In the genomic region with DNA sequence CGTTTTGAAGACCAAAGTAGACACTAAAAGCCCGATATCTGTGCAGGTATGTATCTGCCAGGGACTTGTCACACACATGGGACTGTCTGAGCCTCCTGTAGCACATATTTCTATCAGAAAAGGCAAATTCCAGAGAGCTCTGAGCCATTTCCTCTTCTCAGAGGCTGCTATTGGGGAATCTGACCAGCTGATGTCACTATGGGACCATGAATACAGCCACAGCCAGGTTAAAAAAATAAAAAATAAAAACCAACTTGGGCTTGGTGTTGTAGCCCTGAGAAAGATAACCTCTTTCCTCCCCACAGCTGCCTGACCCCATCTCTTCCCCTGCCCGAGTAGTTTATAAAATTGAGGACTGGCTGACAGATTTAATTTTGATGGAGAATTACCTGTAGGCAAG, we compare ENCODE assay signal across 8 mouse cellular contexts. TPM values are rescaled to one million over a fixed set of nuclear protein-coding genes. Genes with fewer than 3 reads are reported as not detected.
DNase-seq lines count a peak whose midpoint lies in the region; ATAC-seq and TF ChIP-seq lines count a peak whose summit lies in the region.

No protein-coding gene starts in this region.

- H3K4me1 ChIP-seq in limb, embryonic 14.5 days (ENCODE audit: control insufficient read depth, insufficient read depth, low read length) = no peaks in the 10 kb centered on the region

- H3K36me3 ChIP-seq in limb, embryonic 14.5 days (ENCODE audit: control insufficient read depth, insufficient read depth, low read length) = no peaks in the 10 kb centered on the region

- WGBS in limb, embryonic 14.5 days = 48% methylated on average over 3 of the region's 3 CpGs

- H3K4me3 ChIP-seq in gastrocnemius, adult 2 months = no peak overlapping the region
- H3K4me3 ChIP-seq in limb, embryonic 14.5 days (replicated peaks; ENCODE audit: low read length) = no peak overlapping the region

- H3K9me3 ChIP-seq in limb, embryonic 14.5 days (ENCODE audit: control insufficient read depth, low read length) = no peaks in the 10 kb centered on the region

- no peak for TF ChIP-seq POLR2A in limb, embryonic 14.5 days (IDR thresholded peaks at IDR 0.05; ENCODE audit: borderline replicate concordance, extremely low read depth, insufficient read depth, insufficient read length)

- H3K27ac ChIP-seq in gastrocnemius, adult 2 months = no peak overlapping the region
- H3K27ac ChIP-seq in limb, embryonic 14.5 days (replicated peaks; ENCODE audit: low read depth, low read length) = no peak overlapping the region

- DNase-seq in gastrocnemius, adult 2 months = no peak
- DNase-seq in gastrocnemius, postnatal 10 days = no peak
- peak; percentile 6 for DNase-seq in urinary bladder, postnatal 14 days (ENCODE audit: low spot score)
- no peak for DNase-seq in urinary bladder, postnatal 4 days (ENCODE audit: low spot score in 2 of 2)
- peak; percentile 24 to 61 for DNase-seq in frontal cortex, postnatal 36 days (ENCODE audit: low spot score in 2 of 2)
- peak; percentile 43 for DNase-seq in limb, embryonic 14.5 days (ENCODE audit: low spot score)
- no peak for DNase-seq in spleen, postnatal 36 days (ENCODE audit: low spot score in 2 of 2)
- no peak for DNase-seq in thymus, postnatal 0 days (ENCODE audit: low spot score)

- no peak overlapping the region for H3K9ac ChIP-seq in limb, embryonic 14.5 days (ENCODE audit: low read depth, low read length, severe bottlenecking)

- no peaks in the 10 kb centered on the region for H3K27me3 ChIP-seq in limb, embryonic 14.5 days (ENCODE audit: control insufficient read depth, insufficient read depth, low read length)

- no peak for ATAC-seq in limb, embryonic 14.5 days (ENCODE audit: low FRiP score, low read depth)

- intact Hi-C loops in gastrocnemius, adult 2 months (cut with DNase I) = no loop called here

- TF ChIP-seq CTCF in gastrocnemius, adult 2 months (IDR thresholded peaks at IDR 0.05) = peak; percentile 39; the same call in 1 of the 2 replicates

- no peak overlapping the region for H3K4me2 ChIP-seq in limb, embryonic 14.5 days (replicated peaks; ENCODE audit: low read depth, low read length, severe bottlenecking)

RNA-seq across cellular contexts. Expression of gene Eef1e1, which starts 31.2 kb away (rescaled TPM):
- total RNA-seq in gastrocnemius, adult 2 months (2021) = 10 to 100 TPM; 14.1 to 15.8 TPM
- 10 to 100 TPM; 16.0 to 17.5 TPM for total RNA-seq in gastrocnemius, postnatal 10 days (2021)
- polyA plus RNA-seq in limb, embryonic 14.5 days (2012; rRNA removed) = 17.6 and 21.4 TPM in 2 replicates
- polyA plus RNA-seq in limb, embryonic 14.5 days (2014; fragmentation: Nextera tagmentation; extraction: Ambion mirVana) = 40.5 and 44.4 TPM in 2 replicates
- polyA plus RNA-seq in thymus, postnatal 0 days (2015; fragmentation: Nextera tagmentation; extraction: Ambion mirVana) = 53.2 and 54.2 TPM in 2 replicates

RNA-seq across cellular contexts. Expression of gene Bloc1s5, which starts 55.1 kb away (rescaled TPM):
- 1 to 10 TPM; 4.9 to 5.4 TPM for total RNA-seq in gastrocnemius, adult 2 months (2021)
- 1 to 10 TPM; 6.9 to 7.4 TPM for total RNA-seq in gastrocnemius, postnatal 10 days (2021)
- 6.8 and 7.3 TPM in 2 replicates for polyA plus RNA-seq in limb, embryonic 14.5 days (2012; rRNA removed)
- 17.6 and 19.2 TPM in 2 replicates for polyA plus RNA-seq in limb, embryonic 14.5 days (2014; fragmentation: Nextera tagmentation; extraction: Ambion mirVana)
- 9.8 and 10.1 TPM in 2 replicates for polyA plus RNA-seq in thymus, postnatal 0 days (2015; fragmentation: Nextera tagmentation; extraction: Ambion mirVana)

Comparison
In these comparisons a context has a peak if more than half of its experiments do, and no peak if none do; other contexts are left out.
1. DNase-seq: peak in urinary bladder, postnatal 14 days (single experiment), frontal cortex, postnatal 36 days (2 of 2) and limb, embryonic 14.5 days (single experiment); none in gastrocnemius, adult 2 months (single experiment), gastrocnemius, postnatal 10 days (single experiment), urinary bladder, postnatal 4 days (0 of 2), spleen, postnatal 36 days (0 of 2) and thymus, postnatal 0 days (single experiment).